16 mouse cellular contexts compared by ENCODE assay signal in genomic region chr16:63351511-63352125, GRCm38 (mm10).
DNase-seq lines count a peak whose midpoint lies in the region; ATAC-seq lines count a peak whose summit lies in the region.
"Had no signal": no experiment of that assay in that cellular context is flagged by ENCODE, and none has a peak within 500 bp of the region (broad histone marks: within the 10 kb centered on the region; RNA-seq: fewer than 3 reads in every experiment).

No protein-coding gene starts in this region.

- H3K4me3 ChIP-seq in hindbrain, embryonic 11.5 days (ENCODE audit: low read depth, low read length) = no peak overlapping the region
- H3K4me3 ChIP-seq in hindbrain, embryonic 10.5 days = no peak overlapping the region
- no peak overlapping the region for H3K4me3 ChIP-seq in hindbrain, embryonic 13.5 days
- no peak overlapping the region for H3K4me3 ChIP-seq in neural tube, embryonic 15.5 days (replicated peaks)
- H3K4me3 ChIP-seq: heart, embryonic 13.5 days; limb, embryonic 10.5 days had no signal

- DNase-seq in hindbrain, embryonic 11.5 days (ENCODE audit: low spot score) = peak; percentile 27
- no peak for DNase-seq in hindbrain, embryonic 10.5 days (ENCODE audit: low spot score)
- DNase-seq in cerebellum, postnatal 10 days = peak; percentile 70 to 80
- no peak for DNase-seq in urinary bladder, postnatal 4 days (ENCODE audit: low spot score in 2 of 2)
- DNase-seq in right cerebral cortex, postnatal 10 days (ENCODE audit: low spot score in 2 of 2) = no peak
- DNase-seq in gastrocnemius, adult 8-10 months (ENCODE audit: low spot score in 2 of 2) = no peak
- DNase-seq: embryo, embryonic 11 days; gastrocnemius, postnatal 25 days; lung, postnatal 36 days; thymus, adult 2 months had no signal

- ATAC-seq in hindbrain, embryonic 11.5 days (ENCODE audit: low FRiP score) = peak; percentile 47; the same call in 1 of the 2 replicates
- peak; percentile 77 for ATAC-seq in hindbrain, embryonic 13.5 days (ENCODE audit: low FRiP score)
- ATAC-seq in neural tube, embryonic 15.5 days (ENCODE audit: low FRiP score) = peak; percentile 45; the same call in 1 of the 2 replicates

- H3K4me1 ChIP-seq in hindbrain, embryonic 11.5 days (replicated peaks; ENCODE audit: control insufficient read depth, insufficient read depth, low read length) = no peaks in the 10 kb centered on the region
- no peaks in the 10 kb centered on the region for H3K4me1 ChIP-seq in hindbrain, embryonic 10.5 days (replicated peaks)
- H3K4me1 ChIP-seq in hindbrain, embryonic 13.5 days (replicated peaks) = 0 out of 2 replicates have a peak, but pooled peaks cover 4% of the 10 kb centered on the region
- H3K4me1 ChIP-seq in neural tube, embryonic 15.5 days = 0 out of 2 replicates have a peak, but pooled peaks cover 3% of the 10 kb centered on the region
- H3K4me1 ChIP-seq: heart, embryonic 13.5 days had no signal

- H3K4me2 ChIP-seq in hindbrain, embryonic 11.5 days (replicated peaks; ENCODE audit: low read depth, low read length) = no peak overlapping the region
- no peak overlapping the region for H3K4me2 ChIP-seq in hindbrain, embryonic 13.5 days
- no peak overlapping the region for H3K4me2 ChIP-seq in neural tube, embryonic 15.5 days
- H3K4me2 ChIP-seq: heart, embryonic 13.5 days had no signal

- H3K27ac ChIP-seq in hindbrain, embryonic 11.5 days (ENCODE audit: low read depth, low read length) = no peak overlapping the region
- no peak overlapping the region for H3K27ac ChIP-seq in hindbrain, embryonic 10.5 days
- no peak overlapping the region for H3K27ac ChIP-seq in hindbrain, embryonic 13.5 days
- no peak overlapping the region for H3K27ac ChIP-seq in neural tube, embryonic 15.5 days (replicated peaks)
- H3K27ac ChIP-seq: heart, embryonic 13.5 days; limb, embryonic 10.5 days; liver, embryonic 14.5 days had no signal

- no peaks in the 10 kb centered on the region for H3K36me3 ChIP-seq in hindbrain, embryonic 11.5 days (ENCODE audit: control insufficient read depth, insufficient read depth, low read length)
- no peaks in the 10 kb centered on the region for H3K36me3 ChIP-seq in hindbrain, embryonic 10.5 days
- no peaks in the 10 kb centered on the region for H3K36me3 ChIP-seq in hindbrain, embryonic 13.5 days
- H3K36me3 ChIP-seq in neural tube, embryonic 15.5 days = no peaks in the 10 kb centered on the region
- H3K36me3 ChIP-seq: G1E; heart, embryonic 13.5 days; limb, embryonic 10.5 days had no signal

- H3K9me3 ChIP-seq in hindbrain, embryonic 11.5 days (ENCODE audit: control insufficient read depth, low read length) = no peaks in the 10 kb centered on the region
- H3K9me3 ChIP-seq in hindbrain, embryonic 10.5 days = no peaks in the 10 kb centered on the region
- no peaks in the 10 kb centered on the region for H3K9me3 ChIP-seq in hindbrain, embryonic 13.5 days
- H3K9me3 ChIP-seq in neural tube, embryonic 15.5 days (replicated peaks) = no peaks in the 10 kb centered on the region
- H3K9me3 ChIP-seq: G1E; heart, embryonic 13.5 days; limb, embryonic 10.5 days had no signal

- H3K9ac ChIP-seq in hindbrain, embryonic 11.5 days (ENCODE audit: low read depth, low read length) = no peak overlapping the region
- no peak overlapping the region for H3K9ac ChIP-seq in hindbrain, embryonic 13.5 days
- H3K9ac ChIP-seq in neural tube, embryonic 15.5 days (replicated peaks) = no peak overlapping the region
- H3K9ac ChIP-seq: heart, embryonic 13.5 days; liver, embryonic 14.5 days had no signal

- 76% methylated on average over 6 of the region's 6 CpGs for WGBS in hindbrain, embryonic 11.5 days
- WGBS in hindbrain, embryonic 10.5 days = 74% methylated on average over 6 of the region's 6 CpGs
- 39% methylated on average over 6 of the region's 6 CpGs for WGBS in hindbrain, embryonic 13.5 days
- 28% methylated on average over 6 of the region's 6 CpGs for WGBS in neural tube, embryonic 15.5 days

- no peaks in the 10 kb centered on the region for H3K27me3 ChIP-seq in hindbrain, embryonic 11.5 days (ENCODE audit: control insufficient read depth, insufficient read depth, low read length)
- no peaks in the 10 kb centered on the region for H3K27me3 ChIP-seq in hindbrain, embryonic 10.5 days (ENCODE audit: insufficient read depth, poor library complexity, severe bottlenecking)
- H3K27me3 ChIP-seq in hindbrain, embryonic 13.5 days = no peaks in the 10 kb centered on the region
- no peaks in the 10 kb centered on the region for H3K27me3 ChIP-seq in neural tube, embryonic 15.5 days (replicated peaks)
- H3K27me3 ChIP-seq: heart, embryonic 13.5 days had no signal

Comparison
In these comparisons a context has a peak if more than half of its experiments do, and no peak if none do; other contexts are left out.
1. DNase-seq: peak in hindbrain, embryonic 11.5 days (single experiment) and cerebellum, postnatal 10 days (2 of 2); none in hindbrain, embryonic 10.5 days (single experiment), urinary bladder, postnatal 4 days (0 of 2), right cerebral cortex, postnatal 10 days (0 of 2) and gastrocnemius, adult 8-10 months (0 of 2).
2. Peak in every context shown above with its lines, with median percentiles within 50 percentile points of each other: ATAC-seq.